Mouse (Mus musculus) thymus, adult 2 months (tissue): ENCODE data around the gene Slc22a21.
"Not testable (repeated sequence)": the region's sequence is repeated elsewhere in the genome, so short reads cannot be mapped to it uniquely, and the experiment has no call there.

Experiments used
- CTCF ChIP-seq: fragments of 200-500 bp; IDR thresholded peaks from 2 replicates; pipeline ENCODE4 v1.5.1; 2012; ENCODE audit warnings: mild to moderate bottlenecking, control low read depth, low read length, moderate library complexity, borderline replicate concordance; ENCODE audit not compliant: control insufficient read depth, poor library complexity, insufficient read depth; ENCODE audit errors: extremely low read depth
- POLR2A ChIP-seq: fragments of 200-500 bp; IDR thresholded peaks from 2 replicates; pipeline ENCODE4 v1.6.1; 2012; ENCODE audit warnings: mild to moderate bottlenecking, low read length, control low read depth, moderate library complexity; ENCODE audit not compliant: control insufficient read depth, poor library complexity, insufficient read depth; ENCODE audit errors: extremely low read depth

DNA sequence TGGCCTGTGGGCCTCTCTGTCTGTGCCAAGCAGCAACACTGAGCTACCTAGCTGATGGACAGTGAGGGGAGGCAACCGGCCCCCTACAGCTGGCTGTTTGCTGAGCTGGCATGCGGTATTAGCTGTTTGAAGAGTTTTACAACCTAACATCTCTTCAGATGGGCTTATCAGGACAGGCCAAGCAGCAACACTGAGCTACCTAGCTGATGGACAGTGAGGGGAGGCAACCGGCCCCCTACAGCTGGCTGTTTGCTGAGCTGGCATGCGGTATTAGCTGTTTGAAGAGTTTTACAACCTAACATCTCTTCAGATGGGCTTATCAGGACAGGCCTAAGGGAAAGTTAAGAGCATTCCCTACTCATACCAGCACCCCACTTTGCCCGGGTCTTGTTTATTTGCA is 26.2 kb upstream of the Slc22a21 start:
- TF ChIP-seq CTCF, POLR2A: not testable (repeated sequence)
